Mouse (Mus musculus) CD4-positive, CD25-positive, alpha-beta regulatory T cell (primary cell): ENCODE data around the gene Tas2r110. TPM values are rescaled to one million over a fixed set of nuclear protein-coding genes. Genes with fewer than 3 reads are reported as not detected.

ENCODE experiments used
- polyA plus RNA-seq: library from polyadenylated mRNA; unstranded; fragments of 100-300 nt; shearing (Covaris generic); gene quantifications from one replicate; pipeline ENCODE4 v1.2.1, GENCODE M21; 2017

Gene Tas2r110
- polyA plus RNA-seq, result not detected

DNA sequence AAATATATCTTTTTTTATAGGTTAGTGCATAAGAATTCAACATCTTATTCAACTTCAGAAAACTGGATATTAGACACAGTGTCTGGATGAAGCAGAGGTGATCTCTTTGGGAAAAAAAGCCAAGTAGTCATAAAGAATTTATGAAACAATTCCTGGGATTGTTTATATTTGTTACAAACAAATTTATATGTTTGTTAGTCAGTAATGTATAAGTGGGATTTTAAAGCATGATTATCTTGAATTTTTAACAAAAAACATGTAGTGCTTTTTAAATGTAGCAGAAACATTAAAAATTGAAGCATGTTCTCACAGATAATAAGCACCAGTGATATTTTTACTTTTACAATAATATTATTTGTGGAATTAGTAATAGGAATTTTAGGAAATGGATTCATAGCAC lies at the start of gene Tas2r110:
Gene Tas2r110, plus strand, starts transcription at position 301 of the 400 bp plus-strand sequence.

DNA sequence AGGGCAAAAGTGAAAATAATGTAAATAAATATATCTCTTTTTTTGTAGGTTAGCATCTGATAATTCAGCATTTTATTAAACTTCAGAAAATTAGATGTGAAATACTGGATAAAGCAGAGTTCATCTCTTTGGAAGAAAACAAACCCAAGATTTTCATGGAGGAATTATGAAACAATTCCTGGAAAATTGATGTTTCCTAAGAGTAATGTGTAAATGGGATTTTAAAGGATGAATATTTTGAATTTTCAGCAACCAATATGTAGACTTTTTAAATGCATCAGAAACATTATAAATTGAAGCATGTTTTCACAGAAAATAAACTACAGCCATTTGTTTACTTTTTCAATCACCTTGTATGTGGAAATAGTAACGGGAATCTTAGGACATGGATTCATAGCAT lies 21.0 kb upstream of the Tas2r110 start, which contains the start of gene Tas2r123:
Gene Tas2r123, plus strand, starts transcription at position 301 of the 400 bp plus-strand sequence.

DNA sequence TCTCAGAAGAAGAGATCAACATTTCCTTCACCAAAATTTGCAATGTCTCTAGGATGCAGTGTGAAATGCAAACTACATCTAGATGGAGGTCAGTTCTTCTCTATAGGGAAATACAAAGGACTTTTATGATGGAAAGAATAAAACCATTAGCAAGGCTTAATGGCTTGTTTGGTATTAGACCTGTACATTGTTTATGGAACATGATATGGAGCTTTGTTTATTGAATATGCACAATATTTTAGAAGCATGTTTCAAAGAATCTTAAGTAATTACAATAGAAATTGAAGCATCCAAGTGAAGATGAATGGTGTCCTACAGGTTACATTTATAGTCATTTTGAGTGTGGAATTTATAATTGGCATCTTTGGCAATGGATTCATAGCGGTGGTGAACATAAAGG lies 12.7 kb upstream of the Tas2r110 start, which contains the start of gene Tas2r116:
Gene Tas2r116, plus strand, starts transcription at position 301 of the 400 bp plus-strand sequence.

DNA sequence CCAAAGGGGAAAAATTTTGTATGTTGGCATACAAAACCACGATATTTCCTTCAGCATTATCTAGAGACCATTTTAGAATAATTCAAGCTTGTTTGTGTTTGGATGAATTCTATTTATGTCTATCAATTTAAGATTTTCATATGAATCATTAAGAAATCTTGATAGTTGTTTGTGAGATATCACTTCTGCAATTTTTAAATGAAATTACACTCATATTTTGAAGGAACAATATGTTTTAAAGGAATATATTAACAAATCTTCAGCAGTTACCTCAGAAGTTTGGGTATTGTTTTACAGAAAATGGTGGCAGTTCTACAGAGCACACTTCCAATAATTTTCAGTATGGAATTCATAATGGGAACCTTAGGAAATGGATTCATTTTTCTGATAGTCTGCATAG lies 24.9 kb downstream of the Tas2r110 start, which contains the start of gene Tas2r113:
Gene Tas2r113, plus strand, starts transcription at position 301 of the 400 bp plus-strand sequence.

DNA sequence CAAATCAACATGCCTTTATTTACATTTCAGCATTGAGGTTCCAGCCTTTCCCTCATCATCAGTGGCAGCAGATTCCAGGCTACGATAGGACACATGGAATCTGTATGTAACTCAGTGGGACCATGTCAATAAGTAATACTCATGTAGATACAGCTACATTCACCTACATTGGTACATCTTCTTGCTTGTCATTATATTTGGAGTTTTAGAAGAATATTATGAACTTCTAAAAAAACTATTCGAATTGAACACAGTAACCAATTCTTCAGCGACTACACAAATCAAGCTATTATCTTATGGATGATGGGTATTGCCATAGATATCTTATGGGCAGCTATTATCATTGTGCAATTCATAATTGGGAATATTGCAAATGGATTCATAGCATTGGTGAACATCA lies 41.5 kb downstream of the Tas2r110 start, which contains the start of gene Tas2r125:
Gene Tas2r125, plus strand, starts transcription at position 301 of the 400 bp plus-strand sequence.

Other genes starting within 250 kb of the Tas2r110 start
- 0.17 TPM for gene A630073D07Rik, start 216.5 kb upstream of the Tas2r110 start, polyA plus RNA-seq
- not detected for gene Tas2r120, start 211.1 kb upstream of the Tas2r110 start, polyA plus RNA-seq
- gene Tas2r121, start 167.0 kb upstream of the Tas2r110 start, polyA plus RNA-seq, result not detected
- not detected for gene Tas2r122, start 156.1 kb upstream of the Tas2r110 start, polyA plus RNA-seq
- not detected for gene Tas2r115, start 130.0 kb upstream of the Tas2r110 start, polyA plus RNA-seq
- gene Tas2r124, start 113.3 kb upstream of the Tas2r110 start, polyA plus RNA-seq, result not detected
- not detected for gene Tas2r102, start 105.9 kb upstream of the Tas2r110 start, polyA plus RNA-seq
- gene Tas2r136, start 89.8 kb upstream of the Tas2r110 start, polyA plus RNA-seq, result not detected
- not detected for gene Tas2r117, start 65.2 kb upstream of the Tas2r110 start, polyA plus RNA-seq
- not detected for gene Tas2r123, start 20.9 kb upstream of the Tas2r110 start, polyA plus RNA-seq
- gene Tas2r116, start 12.6 kb upstream of the Tas2r110 start, polyA plus RNA-seq, result not detected
- gene Tas2r113, start 25.0 kb downstream of the Tas2r110 start, polyA plus RNA-seq, result not detected
- gene Tas2r125, start 41.6 kb downstream of the Tas2r110 start, polyA plus RNA-seq, result not detected
- not detected for gene Tas2r129, start 83.1 kb downstream of the Tas2r110 start, polyA plus RNA-seq
- gene Tas2r131, start 89.9 kb downstream of the Tas2r110 start, polyA plus RNA-seq, result not detected
- not detected for gene Tas2r109, start 113.0 kb downstream of the Tas2r110 start, polyA plus RNA-seq
- gene Tas2r103, start 169.1 kb downstream of the Tas2r110 start, polyA plus RNA-seq, result 0.19 TPM
- gene Tas2r140, start 187.8 kb downstream of the Tas2r110 start, polyA plus RNA-seq, result not detected
- gene Smim10l1, start 236.9 kb downstream of the Tas2r110 start, polyA plus RNA-seq, result 15.5 TPM